Mouse (Mus musculus): ENCODE results near the gene Olfr427.
"Not testable (repeated sequence)": the region's sequence is repeated elsewhere in the genome, so short reads cannot be mapped to it uniquely, and the experiment has no call there.

The Olfr427 gene

DNA sequence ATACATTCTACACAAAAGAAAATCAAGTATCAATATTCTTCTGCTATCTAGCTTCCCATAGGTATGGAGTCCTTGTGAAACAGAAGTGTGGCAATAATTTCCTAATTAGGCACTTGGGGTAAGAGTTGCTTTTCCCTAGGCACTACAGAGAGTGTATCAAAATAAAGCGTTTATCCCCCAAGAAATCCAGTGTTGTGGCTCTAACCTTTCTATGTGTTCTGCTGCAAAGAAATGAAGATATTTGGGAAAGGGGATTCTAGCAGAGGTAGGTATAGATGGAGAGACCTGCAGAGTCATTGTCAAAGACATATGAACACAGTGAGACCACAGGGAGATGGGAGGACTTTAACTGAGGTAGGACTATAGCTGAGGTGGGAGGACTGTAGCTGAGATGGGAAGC, at the start of gene Olfr427:
Gene Olfr427 (plus strand): TSS at position 301 of the 400 bp plus-strand sequence.
- CTCF ChIA-PET = no interaction called here
- POLR2A ChIA-PET = no interaction called here

- POLR2A ChIA-PET, CTCF ChIA-PET: not testable (repeated sequence)
Observed at GRCm38 (mm10) chr1:174048227-174048626, 48.5 kb upstream of the Olfr427 start.

DNA sequence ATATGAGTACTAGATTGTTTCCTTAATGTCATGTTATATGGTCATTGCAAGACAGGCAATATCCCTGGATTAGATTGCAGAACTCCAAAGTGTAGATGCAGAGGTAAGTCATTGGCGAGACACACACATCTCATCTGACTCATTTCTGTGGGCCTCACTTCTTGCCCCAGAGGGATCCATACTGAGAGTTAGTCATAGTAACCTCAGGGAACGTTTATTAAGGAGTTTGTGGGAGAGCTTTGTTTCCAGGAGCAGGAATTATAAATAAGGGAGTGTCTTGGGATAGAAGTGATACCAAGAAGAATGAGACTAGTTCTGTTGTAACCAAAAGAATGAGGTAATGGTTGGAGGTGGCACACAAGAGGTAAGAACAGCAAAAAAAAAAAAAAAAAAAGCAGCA, 47.8 kb upstream of the Olfr427 start, which contains the start of gene Olfr432:
Gene Olfr432 (plus strand): TSS at position 313 of the 400 bp plus-strand sequence.
- CTCF ChIA-PET = no interaction called here
- POLR2A ChIA-PET = no interaction called here

DNA sequence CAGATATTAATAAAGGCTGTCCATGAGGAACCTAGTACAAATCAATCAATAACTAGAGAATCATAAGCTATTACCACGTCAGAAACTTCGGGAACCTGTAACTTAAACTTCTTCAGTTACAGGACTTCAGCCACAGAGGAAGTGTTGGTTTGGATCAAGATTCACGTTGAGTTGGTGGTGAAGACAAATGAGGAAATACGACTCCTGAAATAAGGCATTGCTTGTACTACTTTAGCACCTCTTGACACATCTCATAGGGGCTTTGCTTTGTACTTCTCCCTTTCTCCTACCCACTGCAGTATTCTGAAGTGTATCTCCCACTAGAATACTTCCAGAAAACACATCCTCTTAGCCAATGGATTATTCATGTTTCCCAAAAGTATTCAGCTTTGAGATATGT, 47.3 kb upstream of the Olfr427 start:
- POLR2A ChIA-PET, CTCF ChIA-PET: not testable (repeated sequence)

DNA sequence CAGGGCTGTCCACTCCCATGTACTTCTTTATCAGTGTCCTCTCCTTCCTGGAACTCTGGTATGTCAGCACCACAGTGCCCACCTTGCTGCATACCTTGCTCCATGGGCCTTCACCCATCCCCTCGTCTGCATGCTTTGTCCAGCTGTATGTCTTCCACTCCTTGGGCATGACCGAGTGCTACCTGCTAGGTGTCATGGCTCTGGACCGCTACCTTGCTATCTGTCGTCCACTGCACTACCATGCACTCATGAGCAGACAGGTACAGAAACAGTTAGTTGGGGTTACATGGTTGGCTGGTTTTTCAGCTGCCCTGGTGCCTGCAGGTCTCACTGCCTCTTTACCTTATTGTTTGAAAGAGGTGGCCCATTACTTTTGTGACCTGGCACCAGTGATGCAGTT, 46.2 kb upstream of the Olfr427 start:
- CTCF ChIA-PET = no interaction called here

GRCm38 (mm10) chr1:174051515-174051914, 45.2 kb upstream of the Olfr427 start:
- POLR2A ChIA-PET = no interaction called here
- CTCF ChIA-PET = no interaction called here

More for the DNA sequence above, 46.2 kb upstream of the Olfr427 start:
- POLR2A ChIA-PET = no interaction called here

DNA sequence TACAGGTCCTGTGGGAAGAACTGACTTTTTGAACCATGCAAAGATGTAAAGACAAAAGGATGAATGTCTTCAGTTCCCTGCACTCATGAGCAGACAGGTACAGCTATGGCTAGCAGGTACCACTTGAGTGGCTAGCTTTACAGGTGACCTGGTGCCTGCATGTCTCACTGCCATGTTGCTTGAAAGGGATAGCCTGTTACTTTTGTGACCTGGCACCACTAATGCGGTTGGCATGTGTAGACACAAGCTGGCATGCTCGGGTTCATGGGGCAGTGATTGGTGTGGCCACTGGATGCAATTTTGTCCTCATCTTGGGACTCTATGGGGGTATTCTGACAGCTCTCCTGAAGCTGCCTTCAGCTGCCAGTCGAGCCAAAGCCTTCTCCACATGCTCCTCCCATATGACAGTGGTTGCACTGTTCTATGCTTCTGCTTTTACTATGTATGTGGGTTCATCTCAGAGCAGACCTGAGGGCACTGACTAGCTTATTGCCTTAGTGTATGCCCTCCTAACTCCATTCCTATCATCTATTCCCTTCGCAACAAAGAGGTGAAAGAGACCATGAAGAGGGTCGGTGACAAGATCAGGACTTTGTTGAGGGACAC, 44.7 kb upstream of the Olfr427 start:
- CTCF ChIA-PET = no interaction called here
- POLR2A ChIA-PET = no interaction called here

- POLR2A ChIA-PET = no interaction called here
- CTCF ChIA-PET = no interaction called here
Observed at GRCm38 (mm10) chr1:174052981-174053380, 43.7 kb upstream of the Olfr427 start.

GRCm38 (mm10) chr1:174055248-174055647, 41.4 kb upstream of the Olfr427 start:
- ChIA-PET CTCF (no interaction called here), POLR2A (no interaction called here)

GRCm38 (mm10) chr1:174066305-174066704, 30.4 kb upstream of the Olfr427 start, which contains the start of gene Olfr430:
Gene Olfr430 (plus strand): TSS chr1:174066605.
- ChIA-PET CTCF (no interaction called here), POLR2A (no interaction called here)

GRCm38 (mm10) chr1:174084031-174084430, 12.7 kb upstream of the Olfr427 start, which contains the start of gene Olfr429:
Gene Olfr429 (plus strand): TSS chr1:174084331.
- CTCF ChIA-PET = no interaction called here
- POLR2A ChIA-PET = no interaction called here

- ChIA-PET POLR2A (no interaction called here), CTCF (interaction anchor here (0.6 to 2.1 kb wide), 4 partner anchors 31 to 647 kb away, joined by 3 to 6 read pairs (median 4); no protein-coding TSS in a partner anchor)
Observed at GRCm38 (mm10) chr1:174103735-174104134, 7.0 kb downstream of the Olfr427 start.

DNA sequence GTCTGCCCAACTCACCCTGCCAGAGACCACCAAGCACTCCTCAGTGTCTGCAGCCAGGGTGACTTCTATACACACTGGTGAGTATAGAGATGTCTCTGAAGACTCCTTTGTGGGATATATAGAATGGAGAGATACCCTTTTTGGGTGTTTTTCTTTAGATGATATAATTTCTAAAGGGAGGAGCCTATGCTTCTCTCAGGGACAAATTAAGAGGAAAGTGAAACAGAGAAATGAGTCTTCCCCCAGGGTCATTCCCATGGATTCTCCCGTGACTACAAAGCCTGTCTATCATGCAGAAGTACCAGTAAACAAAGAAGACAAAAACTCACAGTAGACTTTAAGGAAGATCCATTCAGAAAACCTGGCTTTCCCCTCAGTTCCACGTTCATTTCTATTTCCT, 24.4 kb downstream of the Olfr427 start, which contains the start of gene Olfr231:
Gene Olfr231 (minus strand): TSS at position 101 of the 400 bp plus-strand sequence.
- ChIA-PET POLR2A (no interaction called here), CTCF (no interaction called here)

DNA sequence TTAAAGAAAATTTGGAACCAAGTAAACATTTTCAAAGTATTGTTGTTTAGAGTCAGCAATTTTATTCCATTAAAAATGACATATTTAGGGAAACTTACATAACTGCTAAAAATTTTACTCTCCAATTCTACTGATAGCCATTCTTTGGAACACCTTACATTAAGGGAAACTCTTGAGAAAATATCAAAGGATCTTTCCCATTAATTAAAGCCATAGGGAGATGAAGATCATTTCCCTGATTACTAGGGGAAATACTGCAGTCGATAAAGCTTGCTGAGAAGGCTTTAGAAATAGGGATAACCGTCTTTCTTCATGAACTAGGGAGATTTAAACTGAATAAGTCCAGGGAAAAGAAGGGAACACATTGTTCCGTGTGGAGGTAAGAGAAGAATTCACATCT, 34.5 kb downstream of the Olfr427 start, which contains the start of gene Olfr424:
Gene Olfr424 (plus strand): TSS at position 301 of the 400 bp plus-strand sequence.
- CTCF ChIA-PET = no interaction called here

GRCm38 (mm10) chr1:174131999-174132398, 35.3 kb downstream of the Olfr427 start:
- ChIA-PET CTCF (interaction anchor here in 1 of 4 experiments (0.6 kb wide), 1 partner anchor 835 kb away, joined by 3 read pairs; no protein-coding TSS in a partner anchor), POLR2A (interaction anchor here in 1 of 4 experiments (0.6 kb wide), 1 partner anchor 10 kb away, joined by 4 read pairs; no protein-coding TSS in a partner anchor)

More for the DNA sequence above, 34.5 kb downstream of the Olfr427 start, which contains the start of gene Olfr424:
- POLR2A ChIA-PET = no interaction called here

DNA sequence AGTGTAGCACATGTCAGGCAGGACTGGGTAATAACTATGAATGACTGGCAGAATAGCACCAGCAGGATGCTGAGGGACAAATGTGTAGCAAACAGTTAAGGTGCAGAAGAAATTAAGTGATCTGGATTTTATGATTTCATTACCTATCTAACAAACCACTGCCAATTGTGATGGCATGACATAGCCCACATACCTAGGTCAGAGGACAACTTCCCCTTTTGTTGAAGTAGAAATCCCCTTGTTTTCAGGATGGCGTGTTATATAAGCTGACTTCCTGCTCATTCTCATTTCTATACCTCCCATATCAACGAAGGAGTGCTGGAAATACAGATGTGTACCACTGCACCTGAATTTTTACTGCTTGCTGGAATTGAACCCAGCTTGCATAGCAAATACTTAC, 44.7 kb downstream of the Olfr427 start:
- CTCF ChIA-PET = no interaction called here
- POLR2A ChIA-PET = interaction anchor here in 1 of 4 experiments (0.5 kb wide), 1 partner anchor 9 kb away, joined by 4 read pairs; no protein-coding TSS in a partner anchor

- POLR2A ChIA-PET = no interaction called here
- CTCF ChIA-PET = no interaction called here
Observed at GRCm38 (mm10) chr1:174146696-174147095, 50.0 kb downstream of the Olfr427 start.

DNA sequence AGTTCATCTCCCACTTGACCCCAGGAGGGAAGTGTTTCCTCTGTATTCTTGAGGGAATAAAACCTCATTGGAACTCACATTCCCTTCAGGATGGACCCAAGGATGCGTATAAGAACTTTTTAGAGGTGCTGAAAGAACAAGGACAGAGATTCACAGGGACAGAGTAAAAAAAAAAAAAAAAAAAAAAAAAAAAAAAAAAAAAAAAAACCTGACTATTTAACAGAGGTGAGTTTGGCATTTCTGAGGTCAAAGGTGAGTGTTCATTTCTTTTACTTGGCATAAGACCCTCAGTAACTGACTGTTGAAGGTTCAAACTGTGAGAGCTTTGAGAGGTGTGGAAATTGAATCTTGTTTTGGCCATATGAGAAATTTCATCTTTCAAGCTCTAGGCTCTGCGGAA, 52.6 kb downstream of the Olfr427 start:
- CTCF ChIA-PET = no interaction called here
- POLR2A ChIA-PET = no interaction called here
